Mouse (Mus musculus) limb, embryonic 13.5 days (tissue): ENCODE measurements around the gene Plxnb1. TPM values are rescaled to one million over a fixed set of nuclear protein-coding genes. Genes with fewer than 3 reads are reported as not detected.
A peak's percentile ranks its signal among the peaks of the same experiment; 100 is the strongest.

ENCODE experiments used
- ATAC-seq: fragments of 200-750 bp; cut with Nextera tagmentation; 2 replicates; pipeline ENCODE4 v1.8.0; 2017; ENCODE audit warnings: low read depth, moderate number of reproducible peaks, moderate TSS enrichment; ENCODE audit not compliant: low FRiP score
- H3K27ac ChIP-seq: fragments of 300-500 bp; sonication (generic); 2 replicates; pipeline ENCODE4 v1.5.1; 2015; ENCODE audit warnings: inconsistent platforms, mild to moderate bottlenecking, moderate library complexity
- H3K27me3 ChIP-seq: fragments of 300-500 bp; sonication (generic); 2 replicates; pipeline ENCODE4 v1.6.1; 2015; ENCODE audit warnings: mild to moderate bottlenecking, inconsistent platforms
- H3K36me3 ChIP-seq: fragments of 300-500 bp; sonication (generic); 2 replicates; pipeline ENCODE4 v1.6.1; 2015; ENCODE audit warnings: inconsistent platforms, mild to moderate bottlenecking, moderate library complexity
- H3K4me1 ChIP-seq: fragments of 300-500 bp; sonication (generic); 2 replicates; pipeline ENCODE4 v1.6.1; 2015; ENCODE audit warnings: inconsistent platforms
- H3K4me2 ChIP-seq: fragments of 300-500 bp; sonication (generic); replicated peaks from 2 replicates; pipeline ENCODE4 v1.6.1; 2015; ENCODE audit warnings: inconsistent platforms, mild to moderate bottlenecking, moderate library complexity
- H3K4me3 ChIP-seq: fragments of 300-500 bp; sonication (generic); 2 replicates; pipeline ENCODE4 v1.5.1; 2015; ENCODE audit warnings: moderate library complexity, mild to moderate bottlenecking, inconsistent platforms
- H3K9ac ChIP-seq: fragments of 300-500 bp; sonication (generic); 2 replicates; pipeline ENCODE4 v1.6.1; 2015; ENCODE audit warnings: mild to moderate bottlenecking, inconsistent platforms
- H3K9me3 ChIP-seq: fragments of 300-500 bp; sonication (generic); 2 replicates; pipeline ENCODE4 v1.6.1; 2016; ENCODE audit warnings: inconsistent platforms
- WGBS: fragments of 180-500 bp; shearing (Covaris S2); methylation state at CpG from one replicate; pipeline ENCODE4 v1.1.7; 2015; 5-methylcytosine and 5-hydroxymethylcytosine counted together
- polyA plus RNA-seq: library from polyadenylated mRNA; unstranded; fragments of >200 nt; fragmentation: Nextera tagmentation; extraction: Ambion mirVana; gene quantifications from 2 replicates; pipeline ENCODE4 v1.2.1, GENCODE M21; 2015

The Plxnb1 gene
- polyA plus RNA-seq, 1 experiment from 2014 or later, result 13.4 TPM

DNA sequence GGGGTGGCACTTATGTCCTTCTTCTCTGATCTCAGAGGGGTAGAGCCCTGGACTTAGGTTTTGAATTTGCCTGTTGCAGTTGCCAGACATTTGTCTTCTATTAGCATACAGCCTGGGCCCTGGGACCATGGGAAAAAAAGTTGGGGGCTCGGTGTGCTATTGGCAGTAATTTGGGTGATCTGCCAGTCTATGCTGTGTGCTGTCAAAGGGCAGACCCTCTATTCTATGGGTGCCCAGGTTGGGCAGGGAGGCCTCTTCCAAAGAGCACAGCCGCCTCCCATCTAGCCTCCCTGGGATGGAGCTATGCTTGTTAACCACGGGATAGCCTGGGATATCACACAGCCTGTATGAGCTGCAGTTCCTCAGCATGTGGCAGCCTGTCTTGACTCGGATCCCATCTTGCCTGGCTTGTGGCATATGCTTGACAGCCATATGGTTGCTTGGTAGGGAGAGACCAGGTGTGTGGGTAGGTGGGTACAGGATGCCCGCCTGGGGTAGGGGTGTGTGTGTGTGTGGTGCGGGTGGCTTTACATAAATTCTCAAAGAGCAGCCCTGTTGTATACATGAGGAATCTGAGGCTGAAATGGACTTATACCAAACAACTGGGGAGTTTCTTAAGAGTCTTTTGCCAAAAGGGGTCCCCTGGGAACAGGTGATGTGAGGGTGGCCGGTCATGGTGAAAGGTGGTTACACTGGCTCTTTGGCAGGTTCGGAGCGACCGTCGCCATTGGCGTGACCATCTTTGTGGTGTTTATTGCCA is 39.7 kb upstream of the Plxnb1 start:
- H3K4me2 ChIP-seq, result peak overlapping the region; percentile 46
- no peak overlapping the region for H3K4me3 ChIP-seq
- no peak overlapping the region for H3K27ac ChIP-seq
- peaks cover 57% of the 10 kb centered on the region for H3K36me3 ChIP-seq
- WGBS, result 87% methylated on average over 12 of the region's 12 CpGs
- no peaks in the 10 kb centered on the region for H3K27me3 ChIP-seq
- H3K4me1 ChIP-seq, result peaks cover 20% of the 10 kb centered on the region
- no peak for ATAC-seq
- H3K9me3 ChIP-seq, result no peaks in the 10 kb centered on the region
- peak overlapping the region; percentile 53; the same call in 1 of the 2 replicates for H3K9ac ChIP-seq

DNA sequence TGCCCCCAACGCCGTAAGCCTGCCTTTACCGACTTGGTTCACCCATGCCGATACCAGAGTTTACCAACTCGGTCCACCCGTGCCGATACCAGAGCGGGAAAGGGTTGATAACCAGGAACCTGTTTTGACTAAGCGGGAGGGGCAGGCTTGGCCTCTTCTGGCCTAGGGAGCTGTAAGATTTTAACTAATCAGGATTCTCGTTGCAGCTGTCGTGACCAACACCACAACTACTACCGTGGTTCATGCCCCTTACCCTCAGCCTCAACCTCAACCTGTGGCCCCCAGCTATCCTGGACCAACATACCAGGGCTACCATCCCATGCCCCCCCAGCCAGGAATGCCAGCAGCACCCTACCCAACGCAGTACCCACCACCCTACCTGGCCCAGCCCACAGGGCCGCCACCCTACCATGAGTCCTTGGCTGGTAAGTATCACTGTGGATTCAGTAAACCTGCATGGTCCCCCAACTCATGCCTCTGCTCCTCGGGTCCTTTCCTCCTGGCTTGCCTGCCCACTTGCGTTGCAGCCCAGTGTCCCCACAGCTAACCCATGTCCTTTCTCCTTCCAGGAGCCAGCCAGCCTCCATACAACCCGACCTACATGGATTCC is 39.0 kb upstream of the Plxnb1 start:
- no peaks in the 10 kb centered on the region for H3K27me3 ChIP-seq
- no peak overlapping the region for H3K4me3 ChIP-seq
- H3K4me2 ChIP-seq, result no peak overlapping the region
- H3K9ac ChIP-seq, result no peak overlapping the region
- peaks cover 61% of the 10 kb centered on the region for H3K36me3 ChIP-seq
- no peak overlapping the region for H3K27ac ChIP-seq
- H3K4me1 ChIP-seq, result peaks cover 20% of the 10 kb centered on the region
- ATAC-seq, result no peak
- 90% methylated on average over 17 of the region's 17 CpGs for WGBS
- no peaks in the 10 kb centered on the region for H3K9me3 ChIP-seq

DNA sequence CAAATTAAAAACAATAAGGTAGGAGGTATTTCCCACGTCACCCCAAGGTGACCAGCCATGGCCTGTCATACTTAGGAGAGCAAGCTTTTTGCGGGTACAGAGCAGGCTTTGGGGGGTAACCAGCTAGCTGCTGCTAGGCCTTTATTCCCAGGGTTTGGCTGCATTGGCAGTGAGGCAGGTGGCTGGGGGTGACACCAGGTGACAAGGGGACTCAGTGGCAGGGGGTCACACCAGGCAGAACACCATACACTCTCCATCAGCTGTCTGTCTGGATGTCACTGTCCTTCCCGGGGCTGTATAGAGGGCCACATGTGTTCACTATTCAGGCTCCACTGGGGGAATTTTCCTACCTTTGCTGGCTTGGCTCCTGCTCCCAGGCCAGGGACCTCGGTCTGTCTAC is 38.3 kb upstream of the Plxnb1 start:
- Histone ChIP-seq H3K4me1 (peaks cover 20% of the 10 kb centered on the region), H3K9me3 (no peaks in the 10 kb centered on the region), H3K4me2 (no peak overlapping the region), H3K36me3 (peaks cover 57% of the 10 kb centered on the region), H3K4me3 (no peak overlapping the region), H3K27ac (no peak overlapping the region), H3K27me3 (no peaks in the 10 kb centered on the region), H3K9ac (no peak overlapping the region)
- no peak for ATAC-seq
- 84% methylated on average over 4 of the region's 4 CpGs for WGBS

- Histone ChIP-seq H3K4me1 (peaks cover 20% of the 10 kb centered on the region), H3K36me3 (peaks cover 58% of the 10 kb centered on the region), H3K9ac (no peak overlapping the region)
These were observed 37.6 kb upstream of the Plxnb1 start for GRCm38 (mm10) chr9:109057543-109057942.

DNA sequence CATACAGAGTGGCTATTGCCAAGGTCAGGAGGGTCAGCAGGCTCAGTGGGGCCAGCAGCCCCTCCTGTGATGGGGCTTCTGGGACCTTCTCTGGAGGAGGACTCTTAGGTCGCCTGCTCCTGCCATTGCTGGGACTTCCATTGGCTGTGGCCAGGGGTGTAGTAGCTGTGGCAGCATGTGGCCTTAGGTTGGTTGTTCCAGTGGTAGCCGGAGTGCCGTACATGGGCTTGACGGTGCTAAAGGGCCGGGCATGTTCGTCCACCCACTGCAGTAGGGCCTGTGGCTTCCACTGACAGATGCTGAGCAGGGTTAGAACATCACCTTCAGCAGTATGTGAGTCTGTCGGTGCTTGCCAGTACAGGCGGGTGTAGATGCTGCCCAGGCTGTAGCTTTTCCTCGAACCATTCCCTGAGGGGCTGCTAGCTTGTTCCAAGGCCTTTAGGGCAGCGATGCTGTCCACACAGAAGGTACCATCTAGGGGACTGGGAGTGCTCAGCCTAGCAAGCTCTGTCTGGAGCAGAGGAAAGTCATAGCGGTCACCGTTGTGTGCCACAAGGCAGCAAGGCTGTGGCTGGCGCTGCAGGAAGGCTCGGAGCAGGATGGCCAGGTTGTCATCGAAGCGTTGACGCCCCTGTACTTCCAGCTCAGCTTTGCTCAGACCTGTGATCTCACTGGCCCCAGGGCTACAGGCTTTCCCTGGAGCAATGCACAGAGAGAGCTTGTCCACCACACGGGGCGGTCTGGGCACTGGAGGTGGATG is 37.0 kb upstream of the Plxnb1 start:
- Histone ChIP-seq H3K27ac (no peak overlapping the region), H3K9ac (peak overlapping the region; percentile 68), H3K9me3 (no peaks in the 10 kb centered on the region), H3K36me3 (peaks cover 60% of the 10 kb centered on the region), H3K4me2 (peak overlapping the region; percentile 62), H3K27me3 (no peaks in the 10 kb centered on the region), H3K4me3 (no peak overlapping the region), H3K4me1 (peaks cover 20% of the 10 kb centered on the region)
- ATAC-seq, result no peak
- 94% methylated on average over 19 of the region's 19 CpGs for WGBS

More at GRCm38 (mm10) chr9:109057543-109057942, 37.6 kb upstream of the Plxnb1 start:
- Histone ChIP-seq H3K4me2 (no peak overlapping the region), H3K27ac (no peak overlapping the region), H3K27me3 (no peaks in the 10 kb centered on the region), H3K4me3 (no peak overlapping the region), H3K9me3 (no peaks in the 10 kb centered on the region)
- no peak for ATAC-seq
- WGBS, result 95% methylated on average over 5 of the region's 5 CpGs

GRCm38 (mm10) chr9:109059136-109059903 is 35.9 kb upstream of the Plxnb1 start, which contains the start of gene Trex1:
Trex1 (minus strand) TSS chr9:109059734.
- H3K4me3 ChIP-seq, result peak within 1 kb of the TSS; percentile 39
- no peaks in the 10 kb centered on the region for H3K9me3 ChIP-seq
- H3K27me3 ChIP-seq, result no peaks in the 10 kb centered on the region
- peak; percentile 85 for ATAC-seq
- peak within 1 kb of the TSS; percentile 68 for H3K9ac ChIP-seq
- H3K27ac ChIP-seq, result peak within 1 kb of the TSS; percentile 70
- H3K36me3 ChIP-seq, result peaks cover 71% of the 10 kb centered on the region
- peaks cover 19% of the 10 kb centered on the region for H3K4me1 ChIP-seq
- H3K4me2 ChIP-seq, result peak within 1 kb of the TSS; percentile 62
- WGBS, result 20% methylated on average over 15 of the region's 15 CpGs

- ATAC-seq, result no peak
- H3K4me3 ChIP-seq, result no peak overlapping the region
- H3K9me3 ChIP-seq, result no peaks in the 10 kb centered on the region
- H3K4me1 ChIP-seq, result peaks cover 14% of the 10 kb centered on the region
- no peaks in the 10 kb centered on the region for H3K27me3 ChIP-seq
- no peak overlapping the region for H3K4me2 ChIP-seq
- 92% methylated on average over 16 of the region's 16 CpGs for WGBS
- H3K36me3 ChIP-seq, result peaks cover 82% of the 10 kb centered on the region
- no peak overlapping the region; the same call in 1 of the 2 replicates for H3K9ac ChIP-seq
- H3K27ac ChIP-seq, result no peak overlapping the region
These were observed 34.8 kb upstream of the Plxnb1 start for GRCm38 (mm10) chr9:109060184-109060897.

- Histone ChIP-seq H3K36me3 (peaks cover 84% of the 10 kb centered on the region), H3K9me3 (no peaks in the 10 kb centered on the region), H3K4me3 (no peak overlapping the region), H3K9ac (no peak overlapping the region), H3K27ac (no peak overlapping the region), H3K27me3 (no peaks in the 10 kb centered on the region), H3K4me2 (no peak overlapping the region), H3K4me1 (peaks cover 14% of the 10 kb centered on the region)
- no peak for ATAC-seq
- 87% methylated on average over 5 of the region's 5 CpGs for WGBS
These were observed 34.3 kb upstream of the Plxnb1 start for GRCm38 (mm10) chr9:109060898-109061295.

GRCm38 (mm10) chr9:109068095-109068735 is 27.0 kb upstream of the Plxnb1 start:
- Histone ChIP-seq H3K4me2 (no peak overlapping the region), H3K9me3 (no peaks in the 10 kb centered on the region), H3K27me3 (no peaks in the 10 kb centered on the region), H3K36me3 (peaks cover 84% of the 10 kb centered on the region), H3K27ac (no peak overlapping the region), H3K4me3 (no peak overlapping the region), H3K4me1 (peaks cover 9% of the 10 kb centered on the region), H3K9ac (no peak overlapping the region)
- WGBS, result 87% methylated on average over 3 of the region's 3 CpGs
- no peak for ATAC-seq

DNA sequence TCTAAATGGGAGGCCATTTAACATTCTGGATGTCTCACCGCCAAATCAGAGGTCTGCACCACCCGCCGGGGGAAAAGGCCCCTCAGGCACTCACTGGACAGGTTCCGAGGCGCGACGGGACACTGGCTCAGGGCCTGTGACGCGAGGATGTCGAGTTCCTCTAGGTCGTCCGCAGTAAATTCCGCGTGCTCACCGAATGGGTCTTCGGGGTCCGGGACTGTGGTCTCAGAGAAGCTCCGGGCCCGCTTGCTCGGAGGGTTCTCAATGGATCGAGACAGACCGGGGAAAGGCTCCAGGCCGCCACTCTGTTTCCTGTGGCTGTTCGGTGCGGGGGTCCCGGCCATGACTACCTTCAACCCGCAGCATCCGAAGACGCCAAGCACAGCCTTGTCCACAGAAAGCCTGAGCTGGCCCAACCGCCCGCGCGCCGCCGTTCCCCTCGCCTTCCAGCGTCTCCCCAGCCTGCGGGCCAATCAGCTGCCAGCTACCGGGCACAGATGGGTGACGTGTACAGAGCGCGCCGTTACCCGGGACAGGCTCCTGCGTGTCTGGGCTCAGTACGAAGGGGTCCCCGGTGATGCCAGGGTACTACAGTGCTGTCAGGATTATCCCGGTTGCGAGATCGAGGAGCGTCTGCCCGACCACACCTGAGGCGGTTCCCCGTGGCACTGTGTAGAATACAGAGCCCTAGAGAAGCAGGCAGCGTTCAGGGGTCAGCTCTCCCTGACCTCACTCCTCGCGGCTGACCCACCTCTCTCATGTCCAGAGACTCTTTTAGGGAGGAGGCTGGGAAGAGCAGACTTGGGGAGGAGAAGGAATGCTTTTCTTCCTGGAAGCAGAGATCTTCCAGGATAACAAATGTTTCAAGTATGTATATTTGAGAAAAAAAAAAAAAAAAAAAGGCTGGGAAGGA is 21.3 kb upstream of the Plxnb1 start, which contains the start of gene Atrip:
Atrip (minus strand) TSS at position 464 of the 913 bp plus-strand sequence.
- peak within 1 kb of the TSS; percentile 60 for H3K4me3 ChIP-seq
- WGBS, result under 1% methylated on average over 57 of the region's 57 CpGs

More for the DNA sequence above, 21.3 kb upstream of the Plxnb1 start, which contains the start of gene Atrip:
- peak within 1 kb of the TSS; percentile 82 for H3K9ac ChIP-seq
- no peaks in the 10 kb centered on the region for H3K9me3 ChIP-seq
- peaks cover 33% of the 10 kb centered on the region for H3K36me3 ChIP-seq
- H3K27me3 ChIP-seq, result no peaks in the 10 kb centered on the region
- peaks cover 17% of the 10 kb centered on the region for H3K4me1 ChIP-seq
- H3K4me2 ChIP-seq, result peak within 1 kb of the TSS; percentile 83
- peak within 1 kb of the TSS; percentile 64; the same call in 1 of the 2 replicates for H3K27ac ChIP-seq
- peak; percentile 99 for ATAC-seq
